Mouse (Mus musculus) hindbrain, embryonic 13.5 days (tissue): ENCODE measurements around the gene Mdga2. TPM values are rescaled to one million over a fixed set of nuclear protein-coding genes. Genes with fewer than 3 reads are reported as not detected.
A peak's percentile ranks its signal among the peaks of the same experiment; 100 is the strongest.

Source experiments
- ATAC-seq: fragments of 200-750 bp; cut with Nextera tagmentation; 2 replicates; pipeline ENCODE4 v1.8.0; 2017; ENCODE audit warnings: moderate TSS enrichment; ENCODE audit not compliant: low FRiP score
- H3K27ac ChIP-seq: fragments of 300-500 bp; sonication (generic); 2 replicates; pipeline ENCODE4 v1.5.1; 2015; ENCODE audit warnings: inconsistent platforms, mild to moderate bottlenecking, moderate library complexity
- H3K27me3 ChIP-seq: fragments of 300-500 bp; sonication (generic); 2 replicates; pipeline ENCODE4 v1.6.1; 2015; ENCODE audit warnings: mild to moderate bottlenecking, inconsistent platforms
- H3K36me3 ChIP-seq: fragments of 300-500 bp; sonication (generic); 2 replicates; pipeline ENCODE4 v1.6.1; 2015; ENCODE audit warnings: mild to moderate bottlenecking, inconsistent platforms
- H3K4me1 ChIP-seq: fragments of 300-500 bp; sonication (generic); replicated peaks from 2 replicates; pipeline ENCODE4 v1.6.1; 2015; ENCODE audit warnings: inconsistent platforms
- H3K4me2 ChIP-seq: fragments of 300-500 bp; sonication (generic); 2 replicates; pipeline ENCODE4 v1.6.1; 2015; ENCODE audit warnings: inconsistent platforms, mild to moderate bottlenecking, moderate library complexity
- H3K4me3 ChIP-seq: fragments of 300-500 bp; sonication (generic); 2 replicates; pipeline ENCODE4 v1.5.1; 2015; ENCODE audit warnings: mild to moderate bottlenecking, inconsistent platforms
- H3K9ac ChIP-seq: fragments of 300-500 bp; sonication (generic); 2 replicates; pipeline ENCODE4 v1.6.1; 2015; ENCODE audit warnings: mild to moderate bottlenecking, inconsistent platforms
- H3K9me3 ChIP-seq: fragments of 300-500 bp; sonication (generic); 2 replicates; pipeline ENCODE4 v1.6.1; 2016; ENCODE audit warnings: inconsistent platforms
- whole genome bisulfite sequencing: fragments of 180-500 bp; shearing (Covaris S2); methylation state at CpG from one replicate; pipeline ENCODE4 v1.1.7; 2015; 5-methylcytosine and 5-hydroxymethylcytosine counted together
- polyA plus RNA-seq: library from polyadenylated mRNA; unstranded; fragments of >200 nt; fragmentation: Nextera tagmentation; extraction: Ambion mirVana; gene quantifications from 2 replicates; pipeline ENCODE4 v1.2.1, GENCODE M21; 2015

Gene Mdga2
- 24.5 and 25.3 TPM in 2 replicates for polyA plus RNA-seq

- Histone ChIP-seq H3K4me3 (peak within 1 kb of the TSS; percentile 85), H3K36me3 (no peaks in the 10 kb centered on the region), H3K27ac (peak within 1 kb of the TSS; percentile 96), H3K4me1 (peaks cover 22% of the 10 kb centered on the region), H3K4me2 (peak within 1 kb of the TSS; percentile 82), H3K9ac (peak within 1 kb of the TSS; percentile 95), H3K9me3 (no peaks in the 10 kb centered on the region), H3K27me3 (peaks cover 3% of the 10 kb centered on the region; the same call in 1 of the 2 replicates)
- peak; percentile 80 for ATAC-seq
- under 1% methylated on average over 47 of the region's 61 CpGs for WGBS
Observed at GRCm38 (mm10) chr12:67222221-67223025, at the start of gene Mdga2. TSS of gene Mdga2 (minus strand) at chr12:67222549.

- Histone ChIP-seq H3K9ac (no peak overlapping the region), H3K9me3 (no peaks in the 10 kb centered on the region), H3K4me3 (no peak overlapping the region), H3K4me2 (no peak overlapping the region), H3K27ac (no peak overlapping the region), H3K4me1 (no peaks in the 10 kb centered on the region), H3K27me3 (no peaks in the 10 kb centered on the region), H3K36me3 (no peaks in the 10 kb centered on the region)
- ATAC-seq, result no peak
- WGBS, result 90% methylated on average over 1 of the region's 1 CpGs
Observed at GRCm38 (mm10) chr12:67267409-67267808, 45.1 kb upstream of the Mdga2 start.

- no peaks in the 10 kb centered on the region for H3K9me3 ChIP-seq
- no peak overlapping the region for H3K4me3 ChIP-seq
- 30% methylated on average over 1 of the region's 1 CpGs for WGBS
- H3K4me1 ChIP-seq, result peaks cover 18% of the 10 kb centered on the region
- no peaks in the 10 kb centered on the region for H3K36me3 ChIP-seq
- no peak overlapping the region for H3K9ac ChIP-seq
- no peak overlapping the region for H3K27ac ChIP-seq
- H3K4me2 ChIP-seq, result peak overlapping the region; percentile 82
- H3K27me3 ChIP-seq, result peaks cover 3% of the 10 kb centered on the region; the same call in 1 of the 2 replicates
- ATAC-seq, result no peak
Observed at GRCm38 (mm10) chr12:67223530-67223929, 1.2 kb upstream of the Mdga2 start.

GRCm38 (mm10) chr12:67221329-67222220 is 774 bp downstream of the Mdga2 start:
- peak; percentile 82 for ATAC-seq
- Histone ChIP-seq H3K9ac (peak overlapping the region; percentile 95), H3K4me2 (peak overlapping the region; percentile 82), H3K27me3 (peaks cover 3% of the 10 kb centered on the region; the same call in 1 of the 2 replicates), H3K4me1 (peaks cover 22% of the 10 kb centered on the region), H3K9me3 (no peaks in the 10 kb centered on the region), H3K4me3 (peak overlapping the region; percentile 85), H3K36me3 (no peaks in the 10 kb centered on the region), H3K27ac (peak overlapping the region; percentile 96)
- under 1% methylated on average over 74 of the region's 78 CpGs for WGBS

- Histone ChIP-seq H3K36me3 (no peaks in the 10 kb centered on the region), H3K4me3 (peak overlapping the region; percentile 85), H3K4me1 (peaks cover 22% of the 10 kb centered on the region), H3K4me2 (peak overlapping the region; percentile 82), H3K9ac (peak overlapping the region; percentile 95), H3K9me3 (no peaks in the 10 kb centered on the region), H3K27me3 (peaks cover 3% of the 10 kb centered on the region; the same call in 1 of the 2 replicates), H3K27ac (peak overlapping the region; percentile 96)
- 0% methylated on average over 39 of the region's 43 CpGs for WGBS
- peak; percentile 33 for ATAC-seq
Observed at GRCm38 (mm10) chr12:67220641-67221231, 1.6 kb downstream of the Mdga2 start.

- Histone ChIP-seq H3K27ac (peak overlapping the region; percentile 96), H3K4me2 (peak overlapping the region; percentile 82), H3K4me1 (peaks cover 22% of the 10 kb centered on the region), H3K27me3 (peaks cover 3% of the 10 kb centered on the region; the same call in 1 of the 2 replicates), H3K4me3 (peak overlapping the region; percentile 85), H3K9me3 (no peaks in the 10 kb centered on the region), H3K9ac (peak overlapping the region; percentile 95), H3K36me3 (no peaks in the 10 kb centered on the region)
- 4% methylated on average over 6 of the region's 6 CpGs for WGBS
- no peak for ATAC-seq
Observed at GRCm38 (mm10) chr12:67220041-67220440, 2.3 kb downstream of the Mdga2 start.

GRCm38 (mm10) chr12:67219564-67219963 is 2.8 kb downstream of the Mdga2 start:
- H3K4me2 ChIP-seq, result peak overlapping the region; percentile 82
- peaks cover 22% of the 10 kb centered on the region for H3K4me1 ChIP-seq
- peak overlapping the region; percentile 95; the same call in 1 of the 2 replicates for H3K9ac ChIP-seq
- H3K9me3 ChIP-seq, result no peaks in the 10 kb centered on the region
- peak overlapping the region; percentile 85 for H3K4me3 ChIP-seq
- no peak overlapping the region for H3K27ac ChIP-seq
- 0 out of 2 replicates have a peak, but pooled peaks cover 3% of the 10 kb centered on the region for H3K27me3 ChIP-seq
- no peak for ATAC-seq
- 26% methylated on average over 5 of the region's 5 CpGs for WGBS
- H3K36me3 ChIP-seq, result no peaks in the 10 kb centered on the region

GRCm38 (mm10) chr12:67212801-67213200 is 9.5 kb downstream of the Mdga2 start:
- no peaks in the 10 kb centered on the region for H3K36me3 ChIP-seq
- H3K4me1 ChIP-seq, result no peaks in the 10 kb centered on the region
- no peaks in the 10 kb centered on the region for H3K9me3 ChIP-seq
- no peak overlapping the region for H3K27ac ChIP-seq
- no peak overlapping the region for H3K9ac ChIP-seq
- 73% methylated on average over 2 of the region's 2 CpGs for WGBS
- H3K4me3 ChIP-seq, result no peak overlapping the region
- no peak overlapping the region for H3K4me2 ChIP-seq
- no peak for ATAC-seq
- H3K27me3 ChIP-seq, result no peaks in the 10 kb centered on the region

- ATAC-seq, result no peak
- Histone ChIP-seq H3K27me3 (no peaks in the 10 kb centered on the region), H3K4me1 (0 out of 2 replicates have a peak, but pooled peaks cover 3% of the 10 kb centered on the region), H3K36me3 (no peaks in the 10 kb centered on the region), H3K27ac (no peak overlapping the region), H3K9me3 (no peaks in the 10 kb centered on the region), H3K4me2 (no peak overlapping the region), H3K9ac (no peak overlapping the region), H3K4me3 (no peak overlapping the region)
- WGBS, result 95% methylated on average over 1 of the region's 1 CpGs
Observed at GRCm38 (mm10) chr12:67178155-67178554, 44.2 kb downstream of the Mdga2 start.

- no peak for ATAC-seq
- Histone ChIP-seq H3K27ac (no peak overlapping the region), H3K9me3 (no peaks in the 10 kb centered on the region), H3K27me3 (no peaks in the 10 kb centered on the region), H3K4me2 (no peak overlapping the region), H3K36me3 (no peaks in the 10 kb centered on the region), H3K9ac (no peak overlapping the region), H3K4me3 (no peak overlapping the region), H3K4me1 (no peaks in the 10 kb centered on the region)
- 90% methylated on average over 8 of the region's 8 CpGs for WGBS
Observed at GRCm38 (mm10) chr12:67156569-67157237, 65.6 kb downstream of the Mdga2 start.

GRCm38 (mm10) chr12:67153077-67153476 is 69.3 kb downstream of the Mdga2 start:
- no peak overlapping the region for H3K27ac ChIP-seq
- no peaks in the 10 kb centered on the region for H3K27me3 ChIP-seq
- H3K36me3 ChIP-seq, result no peaks in the 10 kb centered on the region
- no peak overlapping the region for H3K4me2 ChIP-seq
- no peak overlapping the region for H3K4me3 ChIP-seq
- WGBS, result 69% methylated on average over 3 of the region's 3 CpGs
- H3K4me1 ChIP-seq, result no peaks in the 10 kb centered on the region
- no peak overlapping the region for H3K9ac ChIP-seq
- no peak for ATAC-seq
- H3K9me3 ChIP-seq, result no peaks in the 10 kb centered on the region
